Mouse (Mus musculus) common myeloid progenitor, adult 5-6 weeks (primary cell): ENCODE measurements around the gene Rps26. TPM values are rescaled to one million over a fixed set of nuclear protein-coding genes. Genes with fewer than 3 reads are reported as not detected.

Experiments used
- ATAC-seq: replicated peaks from 2 replicates; pipeline ENCODE4 v1.8.0; 2016; ENCODE audit warnings: low read depth, mild to moderate bottlenecking, moderate TSS enrichment, inconsistent platforms; ENCODE audit not compliant: poor library complexity, severe bottlenecking
- total RNA-seq: library from RNA; stranded (forward); fragments of 200-1000, 187-1606 nt; gene quantifications from 2 replicates; pipeline ENCODE4 v1.2.3, GENCODE M21; 2017

Gene Rps26
- total RNA-seq: 1,052 and 1,471 TPM in 2 replicates

- peak; percentile 97 for ATAC-seq
These were observed at the start of gene Rps26 for GRCm38 (mm10) chr10:128626311-128627310. Gene Rps26, minus strand, starts transcription at chr10:128626747.

GRCm38 (mm10) chr10:128674469-128675008, 48.0 kb upstream of the Rps26 start:
- peak; percentile 57; the same call in 1 of the 2 replicates for ATAC-seq

- peak; percentile 78 for ATAC-seq
These were observed 47.4 kb upstream of the Rps26 start, which contains the start of gene Suox for GRCm38 (mm10) chr10:128673763-128674468. Gene Suox, minus strand, starts transcription at chr10:128674073.

- ATAC-seq: no peak
These were observed 44.6 kb upstream of the Rps26 start for GRCm38 (mm10) chr10:128671148-128671547.

DNA sequence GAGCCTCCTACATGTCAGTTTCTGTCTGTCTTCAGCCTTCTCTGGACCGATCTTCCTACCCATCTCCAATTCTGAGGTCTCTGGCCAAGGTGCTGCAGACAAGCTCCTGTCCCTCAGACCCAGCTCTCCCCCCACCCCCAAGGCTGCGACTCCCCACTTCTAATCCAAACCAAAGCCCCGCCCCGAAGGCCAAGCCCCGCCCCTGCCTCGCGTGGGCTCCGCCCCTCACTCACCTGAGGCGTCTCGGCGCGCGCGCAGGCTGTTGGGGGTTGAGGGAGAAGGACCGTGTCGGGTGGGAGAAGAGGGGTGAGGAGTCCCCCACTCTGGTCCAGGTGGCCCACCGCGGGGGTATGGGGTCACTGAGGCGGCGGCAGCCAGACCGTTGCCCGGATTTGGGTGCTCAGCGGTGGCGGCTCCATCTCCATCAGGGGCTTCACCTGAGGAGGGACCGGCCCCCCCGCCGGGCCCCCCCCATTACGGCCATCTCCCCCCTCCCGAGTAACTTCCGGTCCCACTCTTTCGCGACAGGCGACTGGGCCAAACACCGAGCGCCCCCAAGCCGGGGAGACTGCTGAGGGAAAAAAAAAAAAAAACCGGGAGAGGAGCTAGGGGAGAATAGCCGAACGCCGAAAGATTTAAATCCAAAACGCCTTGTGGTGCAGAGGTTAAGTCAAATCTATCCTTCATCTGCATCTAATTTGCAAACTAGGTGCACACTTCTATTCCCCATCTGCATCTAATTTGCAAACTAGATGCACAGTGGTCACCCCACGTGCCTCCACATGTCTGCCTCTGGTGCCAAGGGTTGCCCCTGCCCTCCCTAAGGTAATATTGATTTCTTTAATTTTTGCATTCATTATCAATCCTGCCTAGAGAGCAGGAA, 42.5 kb upstream of the Rps26 start:
- ATAC-seq: 0 out of 2 replicates have a peak, but pooled peaks have one; percentile 10

- ATAC-seq: no peak
These were observed 39.3 kb upstream of the Rps26 start for GRCm38 (mm10) chr10:128665806-128666205.

- no peak for ATAC-seq
These were observed 38.8 kb upstream of the Rps26 start for GRCm38 (mm10) chr10:128665307-128665706.

- no peak for ATAC-seq
These were observed 38.3 kb upstream of the Rps26 start for GRCm38 (mm10) chr10:128664808-128665207.

GRCm38 (mm10) chr10:128663441-128664220, 37.1 kb upstream of the Rps26 start:
- peak; percentile 33 for ATAC-seq

GRCm38 (mm10) chr10:128662465-128662864, 35.9 kb upstream of the Rps26 start:
- ATAC-seq: peak; percentile 50; the same call in 1 of the 2 replicates

- no peak for ATAC-seq
These were observed 32.9 kb upstream of the Rps26 start for GRCm38 (mm10) chr10:128659490-128659889.

DNA sequence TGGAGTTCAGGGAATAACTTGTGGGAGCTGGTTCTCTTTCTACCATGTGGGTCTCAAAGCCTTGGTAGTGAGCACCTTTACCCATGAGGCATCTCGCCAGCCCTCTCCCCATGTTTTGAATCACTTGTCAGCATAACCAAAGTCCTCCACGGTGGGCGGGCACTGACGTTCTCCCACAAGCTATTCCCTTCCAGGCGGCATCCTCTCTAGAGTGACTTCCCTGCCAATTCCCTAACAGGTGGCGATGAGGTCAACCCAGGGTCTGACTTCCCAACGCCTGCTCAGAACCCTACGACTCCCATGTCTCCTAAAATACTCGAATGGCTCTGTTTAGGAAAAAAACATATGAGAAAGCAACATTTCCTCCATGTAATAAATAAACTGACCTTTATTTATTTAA, 31.3 kb upstream of the Rps26 start:
- ATAC-seq: no peak

DNA sequence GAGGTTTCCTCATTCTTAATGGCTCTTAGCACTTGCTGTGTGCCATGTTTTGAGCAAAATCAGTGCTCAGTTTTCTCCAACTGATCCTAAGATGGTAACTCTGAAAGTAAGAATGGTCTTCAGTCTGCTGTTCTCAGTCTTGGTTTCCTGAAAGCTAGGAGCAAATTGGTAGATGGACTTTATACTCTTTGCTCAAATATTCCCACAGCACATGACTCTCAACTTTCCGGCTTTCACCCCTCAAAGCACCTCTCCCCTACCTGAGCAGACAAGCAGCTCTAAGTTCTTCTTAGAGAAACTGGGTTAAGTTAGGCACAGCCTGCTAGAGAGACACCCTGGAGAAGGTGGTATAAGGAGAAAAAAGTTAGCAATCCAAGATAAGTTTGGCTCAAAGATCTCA, 30.2 kb upstream of the Rps26 start:
- no peak for ATAC-seq

- ATAC-seq: peak; percentile 71
These were observed 28.7 kb upstream of the Rps26 start for GRCm38 (mm10) chr10:128655254-128655653.

DNA sequence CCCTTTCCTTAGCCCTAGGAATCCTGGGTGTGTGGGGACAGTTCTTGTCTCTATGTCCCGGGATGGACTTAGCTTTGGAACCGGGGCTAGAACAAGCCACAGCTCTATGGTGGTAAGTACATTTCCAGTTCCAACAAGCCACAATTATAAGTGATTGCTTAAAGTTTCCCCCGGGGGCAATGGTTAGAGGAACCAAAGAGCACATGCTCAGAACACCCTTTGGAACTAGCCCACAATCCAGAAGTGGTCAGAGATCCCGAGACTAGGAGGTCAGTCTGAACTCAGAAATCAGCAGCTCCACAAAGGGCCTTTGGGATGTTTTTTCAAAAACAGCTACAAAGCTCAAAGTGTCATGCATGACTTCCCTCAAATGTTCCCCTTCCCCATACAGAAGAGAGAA, 27.3 kb upstream of the Rps26 start:
- ATAC-seq: no peak

- no peak for ATAC-seq
These were observed 19.9 kb upstream of the Rps26 start for GRCm38 (mm10) chr10:128646139-128647089.

DNA sequence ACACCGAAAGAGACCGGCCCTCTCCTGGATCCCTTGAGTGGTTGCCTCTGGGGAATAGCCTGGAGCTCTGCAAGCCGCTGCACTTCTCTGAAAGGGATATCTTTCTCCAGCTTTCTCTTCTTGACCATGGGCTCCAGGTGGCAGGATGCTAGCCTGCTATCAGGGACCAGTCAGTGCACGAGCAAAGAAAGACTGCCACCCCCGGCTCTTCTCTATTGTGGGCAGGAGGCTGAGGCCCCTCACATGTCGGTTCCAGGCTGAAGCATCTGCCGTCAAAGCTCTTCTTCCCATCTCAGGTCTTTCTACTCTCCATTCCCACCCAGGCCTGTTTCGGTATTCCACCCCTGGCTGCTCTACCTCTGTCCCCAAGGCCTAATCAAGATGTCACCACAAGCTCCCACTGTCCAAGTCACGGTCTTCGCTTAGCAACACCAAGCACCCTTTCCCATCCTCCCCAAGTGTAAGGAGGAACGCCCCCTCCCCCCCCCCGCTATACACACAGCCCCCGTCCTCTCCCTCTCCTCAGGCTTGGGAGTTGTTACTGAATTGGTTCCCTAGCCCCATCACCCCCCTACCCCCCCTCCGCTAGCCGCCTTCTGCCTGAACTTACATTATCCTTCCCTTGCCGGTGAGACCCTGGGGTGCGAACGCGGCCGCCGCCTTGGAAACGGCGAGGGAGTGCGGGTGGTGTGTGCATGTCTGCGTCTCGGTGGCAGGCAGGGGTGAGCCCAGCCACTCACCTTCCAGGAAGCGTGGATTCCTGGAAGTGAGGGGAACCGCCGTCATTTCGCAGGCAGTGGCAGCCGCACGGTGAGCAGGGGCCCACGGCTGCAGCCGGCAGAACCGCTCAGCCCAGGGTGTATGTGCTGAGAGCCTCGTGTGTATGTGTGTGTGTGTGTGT, 18.8 kb upstream of the Rps26 start, which contains the start of gene Ikzf4:
Gene Ikzf4, minus strand, starts transcription at position 881 of the 901 bp plus-strand sequence.
- peak; percentile 58 for ATAC-seq
